Mouse (Mus musculus) Patski (cell line): ENCODE measurements around the gene Pde10a. TPM values are rescaled to one million over a fixed set of nuclear protein-coding genes. Genes with fewer than 3 reads are reported as not detected.

Experiments
- ATAC-seq: fragments of 100-300 bp; one replicate; pipeline ENCODE4 v1.8.0; 2021
- CTCF ChIA-PET: fragments of 350-600 bp; sonication (Branson Sonifier 250); formaldehyde crosslinking; loops from one replicate; lab custom pipeline; 2022; ENCODE audit warnings: inconsistent platforms; lab: Charles Lee
- POLR2A ChIA-PET: fragments of 350-600 bp; sonication (Branson Sonifier 250); formaldehyde crosslinking; loops from one replicate; lab custom pipeline; 2022; ENCODE audit warnings: antibody characterized with exemption, inconsistent platforms; lab: Charles Lee
- DNase-seq: peaks from one replicate; pipeline ENCODE4 v3.0.0-alpha.2; 2011; ENCODE audit warnings: low read depth, low spot score
- H3K27me3 ChIP-seq: fragments of 371-371 bp; one replicate; pipeline ENCODE4 v1.5.1; 2021
- CTCF ChIP-seq: fragments of 100-300 bp; IDR thresholded peaks from one replicate; pipeline ENCODE4 v1.5.1; 2021
- in situ Hi-C: fragments of 300-500 bp; cut with MboI; formaldehyde crosslinking; loops from 3 replicates; pipeline ENCODE4 v1.11.1; 2018; ENCODE audit warnings: low pct_unique_long_range_greater_than_20kb, mixed read lengths
- polyA plus RNA-seq: library from polyadenylated mRNA; unstranded; gene quantifications from one replicate; pipeline ENCODE4 v1.2.3, GENCODE M21; 2021

Pde10a gene
- polyA plus RNA-seq, 1 experiment from 2014 or later: 7.7 TPM

GRCm38 (mm10) chr17:8799914-8800420 is 274.8 kb downstream of the Pde10a start:
- TF ChIP-seq CTCF: no peak
- POLR2A ChIA-PET: no interaction called here
- DNase-seq (no peak), ATAC-seq (no peak)
- CTCF ChIA-PET: interaction anchor here (1.9 kb wide), 1 partner anchor 12 kb away, joined by 4 read pairs; no protein-coding TSS in a partner anchor
- H3K27me3 ChIP-seq: peaks cover 30% of the 10 kb centered on the region
- in situ Hi-C loops: loop anchor here (5.0 kb wide), 2 partner anchors 62 to 183 kb away; no protein-coding TSS in a partner anchor

- TF ChIP-seq CTCF: no peak
- ATAC-seq: peak; percentile 69
- no peak for DNase-seq
- in situ Hi-C loops: loop anchor here (5.0 kb wide), 2 partner anchors 62 to 183 kb away; no protein-coding TSS in a partner anchor
- H3K27me3 ChIP-seq: peaks cover 30% of the 10 kb centered on the region
- ChIA-PET POLR2A (no interaction called here), CTCF (interaction anchor here (1.9 kb wide), 1 partner anchor 13 kb away, joined by 4 read pairs; no protein-coding TSS in a partner anchor)
These were observed 275.4 kb downstream of the Pde10a start for GRCm38 (mm10) chr17:8800478-8801082.

- ATAC-seq (peak; percentile 83), DNase-seq (no peak)
- peaks cover 30% of the 10 kb centered on the region for H3K27me3 ChIP-seq
- in situ Hi-C loops: loop anchor here (5.0 kb wide), 2 partner anchors 61 to 184 kb away; no protein-coding TSS in a partner anchor
- no peak for TF ChIP-seq CTCF
- ChIA-PET CTCF (interaction anchor here (1.9 kb wide), 1 partner anchor 13 kb away, joined by 4 read pairs; no protein-coding TSS in a partner anchor), POLR2A (no interaction called here)
These were observed 276.1 kb downstream of the Pde10a start for GRCm38 (mm10) chr17:8801083-8801854.

- peaks cover 25% of the 10 kb centered on the region for H3K27me3 ChIP-seq
- no peak for DNase-seq
- no peak for TF ChIP-seq CTCF
- in situ Hi-C loops: loop anchor here (5.0 kb wide), 2 partner anchors 61 to 184 kb away; no protein-coding TSS in a partner anchor
- ChIA-PET CTCF (interaction anchor here (1.9 kb wide), 1 partner anchor 14 kb away, joined by 4 read pairs; no protein-coding TSS in a partner anchor), POLR2A (interaction anchor here (0.9 kb wide), 1 partner anchor 78 kb away, joined by 3 read pairs; no protein-coding TSS in a partner anchor)
- ATAC-seq: no peak
These were observed 276.6 kb downstream of the Pde10a start for GRCm38 (mm10) chr17:8801855-8802104.

GRCm38 (mm10) chr17:8802161-8802888 is 277.2 kb downstream of the Pde10a start:
- in situ Hi-C loops: loop anchor here (5.0 kb wide), 2 partner anchors 60 to 185 kb away; no protein-coding TSS in a partner anchor
- ATAC-seq (peak; percentile 22), DNase-seq (no peak)
- ChIA-PET CTCF (interaction anchor here (1.3 kb wide), 1 partner anchor 53 kb away, joined by 3 read pairs; no protein-coding TSS in a partner anchor), POLR2A (interaction anchor here (0.6 to 1.1 kb wide), 3 partner anchors 10 to 78 kb away, joined by 3 read pairs; no protein-coding TSS in a partner anchor)
- peaks cover 22% of the 10 kb centered on the region for H3K27me3 ChIP-seq
- TF ChIP-seq CTCF: no peak

- CTCF ChIA-PET: interaction anchor here (1.3 kb wide), 1 partner anchor 52 kb away, joined by 3 read pairs; no protein-coding TSS in a partner anchor
- POLR2A ChIA-PET: interaction anchor here (0.9 to 1.1 kb wide), 2 partner anchors 10 to 77 kb away, joined by 3 read pairs; no protein-coding TSS in a partner anchor
- H3K27me3 ChIP-seq: peaks cover 22% of the 10 kb centered on the region
- ATAC-seq: no peak
- in situ Hi-C loops: loop anchor here (5.0 kb wide), 2 partner anchors 59 to 186 kb away; no protein-coding TSS in a partner anchor
- TF ChIP-seq CTCF: no peak
- no peak for DNase-seq
These were observed 278.0 kb downstream of the Pde10a start for GRCm38 (mm10) chr17:8802889-8803799.

- CTCF ChIA-PET: interaction anchor here (0.7 to 2.1 kb wide), 17 partner anchors 10 to 138 kb away, joined by 3 to 6 read pairs (median 3); no protein-coding TSS in a partner anchor
- no peak for TF ChIP-seq CTCF
- DNase-seq (no peak), ATAC-seq (no peak)
- H3K27me3 ChIP-seq: no peaks in the 10 kb centered on the region
- POLR2A ChIA-PET: interaction anchor here (1.0 kb wide), 1 partner anchor 122 kb away, joined by 3 read pairs; no protein-coding TSS in a partner anchor
- in situ Hi-C loops: no loop called here
These were observed 282.2 kb downstream of the Pde10a start for GRCm38 (mm10) chr17:8807345-8807744.

- ChIA-PET CTCF (interaction anchor here (1.4 kb wide), 1 partner anchor 19 kb away, joined by 3 read pairs; no protein-coding TSS in a partner anchor), POLR2A (no interaction called here)
These were observed 284.6 kb downstream of the Pde10a start for GRCm38 (mm10) chr17:8809771-8810170.

GRCm38 (mm10) chr17:8810201-8810600 is 285.0 kb downstream of the Pde10a start:
- no peaks in the 10 kb centered on the region for H3K27me3 ChIP-seq
- in situ Hi-C loops: no loop called here
- no peak for TF ChIP-seq CTCF
- no peak for ATAC-seq
- POLR2A ChIA-PET: no interaction called here
- CTCF ChIA-PET: no interaction called here
- DNase-seq: no peak

More at GRCm38 (mm10) chr17:8809771-8810170, 284.6 kb downstream of the Pde10a start:
- no peak for DNase-seq
- in situ Hi-C loops: no loop called here
- no peak for ATAC-seq
- no peak for TF ChIP-seq CTCF
- H3K27me3 ChIP-seq: no peaks in the 10 kb centered on the region
